Mouse (Mus musculus): ENCODE results near the gene Tmem63b.
A peak's percentile ranks its signal among the peaks of the same experiment; 100 is the strongest.

- no peak for TF ChIP-seq POLR2AphosphoS2 (IDR thresholded peaks at IDR 0.05; ENCODE audit: low read length)
- no peak for TF ChIP-seq CTCF (IDR thresholded peaks at IDR 0.05 in 2 of 3, conservative IDR thresholded peaks at IDR 0.05 in 1 of 3; ENCODE audit: control insufficient read depth in 1 of 3, insufficient read depth in 1 of 3, low read depth in 2 of 3, low read length in 3 of 3, poor library complexity in 1 of 3, severe bottlenecking in 1 of 3)
- 0 out of 2 replicates have a peak, but pooled peaks have one; percentile 8 for TF ChIP-seq ETS1 (IDR thresholded peaks at IDR 0.05; ENCODE audit: low read depth, low read length)
Measured at GRCm38 (mm10) chr17:45711525-45711924, 24.8 kb upstream of the Tmem63b start.
